Mouse (Mus musculus) liver, postnatal 0 days (tissue): ENCODE data around the gene Lmbr1.

ENCODE experiments used
- CTCF ChIP-seq: sonication (generic); IDR thresholded peaks from 2 replicates; pipeline ENCODE4 v1.5.1; 2016; ENCODE audit warnings: antibody characterized with exemption, low read depth
- EP300 ChIP-seq: IDR thresholded peaks from 2 replicates; pipeline ENCODE4 v1.6.1; 2016; ENCODE audit warnings: antibody characterized with exemption, low read depth, mild to moderate bottlenecking

DNA sequence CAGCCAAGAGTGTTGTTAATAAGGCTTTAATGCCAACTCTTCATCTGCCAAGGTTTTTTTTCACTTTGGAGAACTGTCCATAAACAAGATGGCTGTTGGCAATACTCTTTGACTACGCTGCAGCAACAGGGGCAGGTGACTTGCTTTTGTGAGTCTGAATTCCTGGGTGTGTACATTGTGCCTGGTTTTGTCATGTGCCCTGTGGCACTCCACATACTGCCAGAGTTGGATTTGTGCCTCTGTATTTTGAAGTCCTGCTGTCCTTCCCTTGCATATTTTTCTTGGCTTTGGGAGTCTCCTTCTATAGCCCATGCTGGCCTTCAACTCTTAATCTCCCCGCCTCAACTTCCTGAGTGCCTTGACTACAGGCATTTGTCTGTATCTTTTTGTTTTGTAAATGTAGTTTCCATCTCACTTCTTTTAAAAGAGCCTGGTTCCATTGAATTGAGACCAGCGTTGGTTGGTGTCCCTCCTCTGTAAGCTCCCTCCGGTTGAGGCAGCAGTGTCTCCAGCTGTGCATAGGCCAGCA lies 179.2 kb downstream of the Lmbr1 start:
- TF ChIP-seq CTCF, result no peak
- no peak for TF ChIP-seq EP300
